Mouse (Mus musculus): ENCODE measurements around the gene Fgfr2. TPM values are rescaled to one million over a fixed set of nuclear protein-coding genes. Genes with fewer than 3 reads are reported as not detected.
A peak's percentile ranks its signal among the peaks of the same experiment; 100 is the strongest.

Gene Fgfr2
- polyA plus RNA-seq, 1 experiment from 2014 or later = 86.9 TPM

DNA sequence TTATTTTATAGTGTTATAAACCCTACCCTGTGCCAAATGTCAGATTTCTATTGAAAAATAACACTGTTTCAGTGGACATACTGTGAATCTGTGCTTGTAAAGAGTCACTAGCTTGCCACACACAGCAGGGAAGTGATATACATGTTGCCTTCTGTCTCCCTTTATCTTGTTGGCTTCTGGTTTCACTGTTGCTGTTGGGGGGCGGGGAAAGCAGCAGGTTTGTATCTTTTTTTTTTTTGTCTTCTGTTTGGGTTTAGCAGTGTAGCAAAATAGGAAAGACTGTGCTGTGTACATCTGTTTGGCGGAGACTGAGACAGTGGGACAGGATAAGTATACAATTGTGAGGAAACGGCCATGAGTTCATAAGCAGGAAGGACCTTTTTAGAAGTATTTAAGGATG lies 2255.9 kb downstream of the Fgfr2 start:
- 62% methylated on average over 3 of the region's 3 CpGs for WGBS
- H3K4me3 ChIP-seq (ENCODE audit: low read depth, low read length) = no peak overlapping the region

DNA sequence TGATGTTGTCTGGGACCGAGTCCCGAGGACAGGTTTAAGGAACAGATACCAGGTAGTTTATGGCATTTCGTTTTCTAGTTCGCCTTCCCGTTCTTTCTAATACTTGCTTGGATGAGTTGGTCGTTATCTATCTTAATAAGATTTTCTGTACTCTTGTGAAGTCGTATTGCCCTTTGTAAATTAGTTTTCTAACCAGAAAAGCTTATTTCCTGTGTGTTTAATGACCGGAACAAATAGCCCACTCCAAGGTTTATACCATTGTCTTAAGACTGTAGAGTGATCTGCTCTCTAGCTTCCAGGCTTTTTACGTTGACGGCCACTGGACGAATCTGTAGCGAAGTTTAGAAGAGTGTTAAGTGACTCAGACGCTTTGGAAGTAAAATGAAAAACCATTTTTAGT lies 2256.5 kb downstream of the Fgfr2 start:
- DNase-seq (ENCODE audit: low spot score) (no peak), ATAC-seq (ENCODE audit: insufficient read depth, low FRiP score, low TSS enrichment) (no peak)
- no peaks in the 10 kb centered on the region for H3K9me3 ChIP-seq (ENCODE audit: control insufficient read depth, low read length)
- H3K4me3 ChIP-seq (ENCODE audit: low read depth, low read length) = peak overlapping the region; percentile 90
- H3K4me2 ChIP-seq (ENCODE audit: low read depth) = peak overlapping the region; percentile 74
- H3K4me1 ChIP-seq (ENCODE audit: control insufficient read depth, insufficient read depth, low read length) = no peaks in the 10 kb centered on the region
- no peak overlapping the region for H3K27ac ChIP-seq (ENCODE audit: low read depth, low read length)
- WGBS = 2% methylated on average over 13 of the region's 13 CpGs
- no peaks in the 10 kb centered on the region for H3K36me3 ChIP-seq (ENCODE audit: control insufficient read depth, insufficient read depth, low read length)
- H3K9ac ChIP-seq (ENCODE audit: low read length) = peak overlapping the region; percentile 86
- H3K27me3 ChIP-seq (ENCODE audit: control insufficient read depth, insufficient read depth, low read length) = no peaks in the 10 kb centered on the region

More for the DNA sequence above, 2255.9 kb downstream of the Fgfr2 start:
- no peaks in the 10 kb centered on the region for H3K27me3 ChIP-seq (ENCODE audit: control insufficient read depth, insufficient read depth, low read length)
- H3K4me2 ChIP-seq (ENCODE audit: low read depth) = peak overlapping the region; percentile 13; the same call in 1 of the 2 replicates
- H3K27ac ChIP-seq (ENCODE audit: low read depth, low read length) = no peak overlapping the region
- H3K9me3 ChIP-seq (ENCODE audit: control insufficient read depth, low read length) = no peaks in the 10 kb centered on the region
- no peaks in the 10 kb centered on the region for H3K4me1 ChIP-seq (ENCODE audit: control insufficient read depth, insufficient read depth, low read length)
- DNase-seq (ENCODE audit: low spot score) = no peak
- no peaks in the 10 kb centered on the region for H3K36me3 ChIP-seq (ENCODE audit: control insufficient read depth, insufficient read depth, low read length)
- no peak for ATAC-seq (ENCODE audit: insufficient read depth, low FRiP score, low TSS enrichment)
- H3K9ac ChIP-seq (ENCODE audit: low read length) = no peak overlapping the region

DNA sequence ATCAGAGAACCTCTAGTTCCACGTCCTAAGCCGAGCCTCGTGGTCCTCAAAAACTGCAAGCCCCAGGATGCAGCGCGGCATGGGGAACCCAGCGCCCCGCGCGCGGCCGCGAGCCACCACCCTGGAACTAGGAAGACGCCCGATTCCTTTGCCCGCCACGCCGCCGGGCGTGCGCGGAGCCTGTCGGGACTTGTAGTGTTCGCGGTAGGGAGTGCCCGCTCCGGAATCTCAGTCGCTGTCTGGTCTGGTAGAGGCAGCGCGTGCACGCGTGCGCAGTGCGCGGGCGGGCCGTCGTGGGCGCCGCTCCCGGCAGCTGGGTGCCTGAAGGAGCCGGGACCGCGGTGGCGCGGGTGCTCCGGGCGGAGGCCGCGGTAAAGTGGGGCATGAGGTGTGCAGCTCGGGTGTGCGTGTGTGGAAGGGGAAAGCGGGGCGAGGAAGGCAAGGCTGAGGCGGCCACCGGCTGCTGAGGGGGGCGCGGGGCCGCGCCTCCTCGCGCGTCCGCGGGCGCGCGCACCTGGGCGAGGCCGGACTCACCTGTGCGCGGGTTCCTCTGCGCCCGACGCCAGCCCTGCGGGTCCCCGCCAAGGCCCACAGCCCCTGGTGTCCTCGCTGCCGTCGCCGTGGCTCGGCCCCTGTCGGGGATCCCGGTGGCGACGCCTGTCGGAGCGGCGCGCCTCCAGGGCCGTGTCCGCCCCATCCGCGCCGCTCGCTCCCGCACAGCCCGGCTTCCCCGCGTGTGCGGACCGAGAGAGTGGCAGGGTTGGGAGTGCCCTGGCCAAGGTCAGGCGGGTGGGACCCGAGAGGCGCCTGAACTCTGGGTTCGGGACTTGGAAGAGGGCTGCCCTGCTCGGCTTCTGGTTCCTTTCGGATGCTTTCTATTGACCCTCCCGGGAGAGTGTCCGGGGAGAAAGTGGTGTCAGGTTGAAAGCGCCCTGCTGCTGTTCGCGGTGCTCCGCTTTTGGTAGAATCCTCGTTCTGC lies 2257.2 kb downstream of the Fgfr2 start, which contains the start of gene Plekha1:
Plekha1 (plus strand) TSS at position 144 of the 979 bp plus-strand sequence.
- H3K36me3 ChIP-seq (ENCODE audit: control insufficient read depth, insufficient read depth, low read length) = no peaks in the 10 kb centered on the region
- H3K4me2 ChIP-seq (ENCODE audit: low read depth) = peak within 1 kb of the TSS; percentile 74
- H3K27me3 ChIP-seq (ENCODE audit: control insufficient read depth, insufficient read depth, low read length) = no peaks in the 10 kb centered on the region
- H3K9ac ChIP-seq (ENCODE audit: low read length) = peak within 1 kb of the TSS; percentile 86
- peak within 1 kb of the TSS; percentile 90 for H3K4me3 ChIP-seq (ENCODE audit: low read depth, low read length)
- peaks cover 1% of the 10 kb centered on the region for H3K4me1 ChIP-seq (ENCODE audit: control insufficient read depth, insufficient read depth, low read length)
- under 1% methylated on average over 80 of the region's 114 CpGs for WGBS
- DNase-seq (ENCODE audit: low spot score) (peak; percentile 99), ATAC-seq (ENCODE audit: insufficient read depth, low FRiP score, low TSS enrichment) (peak; percentile 97)
- no peaks in the 10 kb centered on the region for H3K9me3 ChIP-seq (ENCODE audit: control insufficient read depth, low read length)
- H3K27ac ChIP-seq (ENCODE audit: low read depth, low read length) = peak within 1 kb of the TSS; percentile 54

DNA sequence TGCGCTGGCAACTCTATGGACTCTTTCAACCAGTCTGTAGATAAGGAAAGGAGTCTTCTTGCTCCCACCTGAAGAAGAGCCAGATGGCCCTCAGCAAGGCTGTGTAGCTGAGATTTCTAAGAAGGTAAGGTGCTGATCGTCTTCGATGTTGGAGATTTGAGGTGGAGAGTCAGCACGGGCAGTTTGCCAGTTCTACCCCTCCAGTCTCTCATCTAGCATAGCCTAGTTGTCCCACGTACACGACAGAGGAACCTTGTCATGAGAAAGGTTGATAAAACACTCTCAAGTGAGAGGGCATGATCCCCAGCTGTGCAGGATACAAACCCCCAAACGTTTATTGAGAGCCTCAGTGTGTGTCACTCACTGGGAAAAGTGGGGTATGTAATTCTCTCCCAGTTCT lies 2258.4 kb downstream of the Fgfr2 start:
- H3K27me3 ChIP-seq (ENCODE audit: control insufficient read depth, insufficient read depth, low read length) = no peaks in the 10 kb centered on the region
- H3K4me1 ChIP-seq (ENCODE audit: control insufficient read depth, insufficient read depth, low read length) = peaks cover 7% of the 10 kb centered on the region
- H3K27ac ChIP-seq (ENCODE audit: low read depth, low read length) = no peak overlapping the region
- WGBS = 80% methylated on average over 7 of the region's 7 CpGs
- no peak for DNase-seq (ENCODE audit: low spot score)
- no peaks in the 10 kb centered on the region for H3K9me3 ChIP-seq (ENCODE audit: control insufficient read depth, low read length)
- H3K36me3 ChIP-seq (ENCODE audit: control insufficient read depth, insufficient read depth, low read length) = no peaks in the 10 kb centered on the region
- H3K4me3 ChIP-seq (ENCODE audit: low read depth, low read length) = no peak overlapping the region
- ATAC-seq (ENCODE audit: insufficient read depth, low FRiP score, low TSS enrichment) = no peak
- no peak overlapping the region for H3K4me2 ChIP-seq (ENCODE audit: low read depth)
- H3K9ac ChIP-seq (ENCODE audit: low read length) = no peak overlapping the region

DNA sequence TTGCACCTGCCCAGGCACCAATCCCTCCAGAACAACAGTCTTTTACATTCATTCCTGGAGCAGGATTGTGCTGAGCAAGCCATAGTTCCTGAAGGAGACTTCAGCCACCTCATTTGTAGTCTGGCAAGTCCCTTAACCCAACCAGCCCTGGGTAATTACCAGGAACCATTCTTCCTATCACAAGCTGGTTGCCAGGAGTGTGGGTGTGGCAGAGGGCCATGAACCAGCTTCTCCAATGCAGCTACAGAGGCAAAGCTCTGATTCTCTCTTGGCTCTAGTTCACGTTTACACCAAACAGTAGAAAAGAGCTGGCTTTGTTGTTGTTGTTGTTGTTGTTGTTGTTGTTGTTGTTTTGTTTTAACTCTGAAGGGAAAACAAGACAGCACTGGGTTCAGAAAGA lies 2260.6 kb downstream of the Fgfr2 start:
- DNase-seq (ENCODE audit: low spot score) (no peak), ATAC-seq (ENCODE audit: insufficient read depth, low FRiP score, low TSS enrichment) (no peak)
- H3K9me3 ChIP-seq (ENCODE audit: control insufficient read depth, low read length) = no peaks in the 10 kb centered on the region
- H3K27me3 ChIP-seq (ENCODE audit: control insufficient read depth, insufficient read depth, low read length) = no peaks in the 10 kb centered on the region
- no peak overlapping the region for H3K27ac ChIP-seq (ENCODE audit: low read depth, low read length)
- peaks cover 7% of the 10 kb centered on the region for H3K4me1 ChIP-seq (ENCODE audit: control insufficient read depth, insufficient read depth, low read length)
- no peaks in the 10 kb centered on the region for H3K36me3 ChIP-seq (ENCODE audit: control insufficient read depth, insufficient read depth, low read length)
- WGBS = 62% methylated on average over 1 of the region's 1 CpGs
- H3K4me2 ChIP-seq (ENCODE audit: low read depth) = no peak overlapping the region
- no peak overlapping the region for H3K9ac ChIP-seq (ENCODE audit: low read length)
- no peak overlapping the region for H3K4me3 ChIP-seq (ENCODE audit: low read depth, low read length)

DNA sequence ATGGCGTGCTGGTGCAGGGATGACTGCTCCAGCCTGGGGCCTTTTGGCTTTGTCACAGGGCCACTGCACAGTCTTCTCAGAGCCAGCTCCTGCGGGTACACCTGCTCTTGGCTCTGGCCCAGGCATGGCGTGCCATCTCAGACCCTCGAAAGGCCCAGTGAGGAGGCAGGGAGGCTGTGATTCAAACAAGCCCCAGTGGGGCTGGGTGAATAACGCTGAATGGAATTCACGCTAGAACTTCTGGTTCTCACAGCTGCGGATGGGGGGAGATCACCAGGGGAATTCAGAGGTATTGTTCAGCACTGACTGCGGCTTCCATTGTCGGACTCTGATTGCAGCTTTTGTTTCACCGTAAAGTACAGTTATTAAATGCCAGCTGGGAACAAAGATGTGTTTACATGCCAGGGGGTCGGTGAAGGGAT lies 2262.4 kb downstream of the Fgfr2 start:
- Histone ChIP-seq H3K4me3 (ENCODE audit: low read depth, low read length) (no peak overlapping the region), H3K9me3 (ENCODE audit: control insufficient read depth, low read length) (no peaks in the 10 kb centered on the region), H3K4me2 (ENCODE audit: low read depth) (no peak overlapping the region), H3K4me1 (ENCODE audit: control insufficient read depth, insufficient read depth, low read length) (peaks cover 7% of the 10 kb centered on the region), H3K27ac (ENCODE audit: low read depth, low read length) (peak overlapping the region; percentile 44; the same call in 1 of the 2 replicates), H3K36me3 (ENCODE audit: control insufficient read depth, insufficient read depth, low read length) (no peaks in the 10 kb centered on the region), H3K9ac (ENCODE audit: low read length) (peak overlapping the region; percentile 26; the same call in 1 of the 2 replicates), H3K27me3 (ENCODE audit: control insufficient read depth, insufficient read depth, low read length) (no peaks in the 10 kb centered on the region)
- WGBS = 33% methylated on average over 11 of the region's 11 CpGs
- ATAC-seq (ENCODE audit: insufficient read depth, low FRiP score, low TSS enrichment) (no peak), DNase-seq (ENCODE audit: low spot score) (peak; percentile 33)

DNA sequence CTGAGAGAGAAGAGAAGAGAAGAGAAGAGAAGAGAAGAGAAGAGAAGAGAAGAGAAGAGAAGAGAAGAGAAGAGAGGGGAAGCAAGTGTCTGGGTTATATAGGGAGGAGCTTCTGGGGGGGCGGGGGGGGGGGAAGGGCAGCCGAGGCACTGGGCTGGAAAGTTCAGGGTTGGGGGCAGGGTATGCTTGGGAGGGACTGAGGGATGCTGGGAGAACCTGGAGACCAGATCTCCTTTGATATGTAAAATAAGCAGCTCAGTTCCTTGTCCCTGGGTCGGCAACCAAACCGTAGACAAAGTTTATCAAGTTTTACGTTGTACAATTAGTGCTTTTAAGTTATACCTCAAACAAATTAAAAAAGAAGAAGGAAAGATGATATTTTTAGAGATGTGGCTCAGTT lies 2263.2 kb downstream of the Fgfr2 start:
- ATAC-seq (ENCODE audit: insufficient read depth, low FRiP score, low TSS enrichment) (no peak), DNase-seq (ENCODE audit: low spot score) (no peak)
- Histone ChIP-seq H3K27ac (ENCODE audit: low read depth, low read length) (no peak overlapping the region), H3K4me3 (ENCODE audit: low read depth, low read length) (no peak overlapping the region), H3K27me3 (ENCODE audit: control insufficient read depth, insufficient read depth, low read length) (no peaks in the 10 kb centered on the region), H3K4me1 (ENCODE audit: control insufficient read depth, insufficient read depth, low read length) (peaks cover 7% of the 10 kb centered on the region), H3K4me2 (ENCODE audit: low read depth) (no peak overlapping the region), H3K9me3 (ENCODE audit: control insufficient read depth, low read length) (no peaks in the 10 kb centered on the region), H3K9ac (ENCODE audit: low read length) (no peak overlapping the region), H3K36me3 (ENCODE audit: control insufficient read depth, insufficient read depth, low read length) (no peaks in the 10 kb centered on the region)
- 19% methylated on average over 5 of the region's 5 CpGs for WGBS

DNA sequence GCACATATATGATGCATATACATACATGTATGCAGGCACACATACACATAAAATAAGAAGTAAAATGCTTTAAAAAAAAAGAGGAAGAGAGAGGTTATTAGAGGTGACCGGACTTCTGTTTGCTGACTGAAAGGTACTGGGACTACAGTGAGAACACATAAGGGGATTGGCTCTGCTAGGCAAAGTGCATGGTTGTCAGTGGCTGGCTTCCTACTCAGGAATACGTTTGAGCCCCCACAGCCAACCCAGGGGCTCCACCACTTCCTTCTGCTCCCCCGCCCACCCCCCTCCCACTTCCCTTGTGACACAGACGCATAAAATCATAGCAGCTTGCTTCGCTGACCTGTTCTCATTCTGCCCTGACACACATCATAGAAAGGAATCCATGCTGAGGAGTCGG lies 2265.2 kb downstream of the Fgfr2 start:
- Histone ChIP-seq H3K4me1 (ENCODE audit: control insufficient read depth, insufficient read depth, low read length) (peaks cover 7% of the 10 kb centered on the region), H3K36me3 (ENCODE audit: control insufficient read depth, insufficient read depth, low read length) (no peaks in the 10 kb centered on the region), H3K9ac (ENCODE audit: low read length) (no peak overlapping the region), H3K4me3 (ENCODE audit: low read depth, low read length) (no peak overlapping the region), H3K27ac (ENCODE audit: low read depth, low read length) (no peak overlapping the region), H3K27me3 (ENCODE audit: control insufficient read depth, insufficient read depth, low read length) (no peaks in the 10 kb centered on the region), H3K4me2 (ENCODE audit: low read depth) (no peak overlapping the region), H3K9me3 (ENCODE audit: control insufficient read depth, low read length) (no peaks in the 10 kb centered on the region)
- WGBS = 78% methylated on average over 6 of the region's 6 CpGs
- DNase-seq (ENCODE audit: low spot score) (no peak), ATAC-seq (ENCODE audit: insufficient read depth, low FRiP score, low TSS enrichment) (no peak)

DNA sequence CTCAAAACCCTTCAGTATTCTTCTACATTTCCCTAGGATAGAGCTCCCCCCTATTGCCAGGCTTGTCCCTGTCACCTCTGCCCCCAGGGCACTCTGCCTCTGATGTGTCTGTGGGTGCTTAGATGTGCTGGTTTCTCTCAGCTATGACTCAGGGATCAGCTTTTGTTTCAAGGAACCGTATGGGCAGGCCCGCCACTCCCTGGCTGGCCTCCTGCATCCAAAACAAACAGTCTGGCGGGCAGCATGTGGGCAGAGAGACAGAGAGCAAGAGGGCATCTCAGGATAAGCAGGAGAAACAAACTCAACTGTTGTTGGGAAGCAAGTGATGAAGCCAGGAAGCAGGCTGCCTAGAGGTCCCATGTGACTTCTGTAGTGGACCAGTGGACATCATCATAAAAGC lies 2267.5 kb downstream of the Fgfr2 start:
- Histone ChIP-seq H3K27ac (ENCODE audit: low read depth, low read length) (no peak overlapping the region), H3K27me3 (ENCODE audit: control insufficient read depth, insufficient read depth, low read length) (no peaks in the 10 kb centered on the region), H3K4me2 (ENCODE audit: low read depth) (no peak overlapping the region), H3K9me3 (ENCODE audit: control insufficient read depth, low read length) (no peaks in the 10 kb centered on the region), H3K9ac (ENCODE audit: low read length) (no peak overlapping the region), H3K4me3 (ENCODE audit: low read depth, low read length) (no peak overlapping the region), H3K36me3 (ENCODE audit: control insufficient read depth, insufficient read depth, low read length) (no peaks in the 10 kb centered on the region), H3K4me1 (ENCODE audit: control insufficient read depth, insufficient read depth, low read length) (peaks cover 3% of the 10 kb centered on the region)
- ATAC-seq (ENCODE audit: insufficient read depth, low FRiP score, low TSS enrichment) (no peak), DNase-seq (ENCODE audit: low spot score) (no peak)
- WGBS = 27% methylated on average over 3 of the region's 3 CpGs
